8 mouse cellular contexts compared by ENCODE assay signal in the genomic region with DNA sequence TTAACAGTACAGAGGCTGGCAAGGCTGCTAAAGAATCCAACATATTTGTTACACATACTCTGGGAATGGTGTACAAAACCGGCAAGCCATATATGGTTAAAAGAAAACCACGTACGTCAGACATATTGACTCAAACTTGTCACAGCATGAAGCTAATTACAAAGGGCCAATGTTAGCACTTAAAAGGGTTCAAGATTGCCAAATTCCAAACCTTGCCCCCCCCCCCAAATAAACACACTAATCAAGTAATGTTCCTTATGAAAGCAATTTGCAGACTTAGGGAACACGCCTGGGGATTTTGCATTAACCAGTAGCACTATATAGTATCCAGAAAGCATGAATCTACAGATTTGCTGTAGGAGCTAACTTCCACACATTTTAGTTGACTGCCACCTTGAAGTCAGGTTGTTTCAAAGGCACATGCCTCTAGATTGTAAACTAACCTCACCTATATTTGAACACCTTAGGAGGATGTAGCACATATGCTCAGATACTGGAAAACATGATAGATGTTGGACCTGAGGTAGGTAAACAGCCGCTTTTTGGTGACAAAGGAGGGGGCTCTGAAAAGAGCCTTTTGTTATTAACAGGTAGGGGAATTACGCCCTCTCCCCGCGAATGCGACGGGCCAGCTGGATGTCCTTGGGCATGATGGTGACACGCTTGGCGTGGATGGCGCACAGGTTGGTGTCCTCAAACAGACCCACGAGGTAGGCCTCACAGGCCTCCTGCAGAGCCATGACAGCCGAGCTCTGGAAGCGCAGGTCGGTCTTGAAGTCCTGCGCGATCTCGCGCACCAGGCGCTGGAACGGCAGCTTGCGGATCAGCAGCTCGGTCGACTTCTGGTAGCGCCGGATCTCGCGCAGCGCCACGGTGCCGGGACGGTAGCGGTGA. TPM values are rescaled to one million over a fixed set of nuclear protein-coding genes. Genes with fewer than 3 reads are reported as not detected.
A peak's percentile ranks its signal among the peaks of the same experiment; 100 is the strongest.
DNase-seq lines count a peak whose midpoint lies in the region; ATAC-seq and TF ChIP-seq lines count a peak whose summit lies in the region.
"Not testable (repeated sequence)": the region's sequence is repeated elsewhere in the genome, so short reads cannot be mapped to it uniquely, and the experiment has no call there.

No protein-coding gene starts in this region.

- peak overlapping the region; percentile 78 for H3K4me2 ChIP-seq in embryonic facial prominence, embryonic 12.5 days (replicated peaks)
- peak overlapping the region; percentile 89 for H3K4me2 ChIP-seq in heart, embryonic 12.5 days
- H3K4me2 ChIP-seq in liver, embryonic 14.5 days (ENCODE audit: low read depth): peak overlapping the region; percentile 90
- peak overlapping the region; percentile 67 for H3K4me2 ChIP-seq in midbrain, postnatal 0 days (ENCODE audit: low read depth, low read length, poor library complexity, severe bottlenecking)

- not testable (repeated sequence) for ATAC-seq in embryonic facial prominence, embryonic 12.5 days (ENCODE audit: insufficient number of reproducible peaks, insufficient read depth, low FRiP score, low TSS enrichment); heart, embryonic 12.5 days (ENCODE audit: insufficient number of reproducible peaks, low FRiP score); midbrain, postnatal 0 days (ENCODE audit: low FRiP score)
- ATAC-seq in liver, embryonic 14.5 days (ENCODE audit: insufficient read depth): peak; percentile 4

- H3K36me3 ChIP-seq in C2C12 (ENCODE audit: control insufficient read depth, insufficient read depth); embryonic facial prominence, embryonic 12.5 days; heart, embryonic 12.5 days; liver, embryonic 14.5 days (replicated peaks; ENCODE audit: control insufficient read depth, insufficient read depth, low read depth); midbrain, postnatal 0 days (ENCODE audit: insufficient read depth, low read length): not testable (repeated sequence)

- H3K4me3 ChIP-seq in C2C12 (ENCODE audit: insufficient read depth, poor library complexity, severe bottlenecking): peak overlapping the region; percentile 8
- peak overlapping the region; percentile 45 for H3K4me3 ChIP-seq in embryonic facial prominence, embryonic 12.5 days
- H3K4me3 ChIP-seq in heart, embryonic 12.5 days: peak overlapping the region; percentile 53
- peak overlapping the region; percentile 56 to 60 for H3K4me3 ChIP-seq in liver, embryonic 14.5 days (ENCODE audit: insufficient read depth in 1 of 2, low read depth in 2 of 2, low read length in 2 of 2)
- peak overlapping the region; percentile 37 for H3K4me3 ChIP-seq in midbrain, postnatal 0 days (ENCODE audit: low read depth, low read length)

- peak overlapping the region; percentile 95 for H3K27ac ChIP-seq in embryonic facial prominence, embryonic 12.5 days
- H3K27ac ChIP-seq in heart, embryonic 12.5 days (ENCODE audit: poor library complexity, severe bottlenecking): peak overlapping the region; percentile 89
- peak overlapping the region; percentile 97 for H3K27ac ChIP-seq in liver, embryonic 14.5 days
- not testable (repeated sequence) for H3K27ac ChIP-seq in midbrain, postnatal 0 days (ENCODE audit: low read depth, low read length)

- peak overlapping the region; percentile 54; the same call in 1 of the 2 replicates for H3K9ac ChIP-seq in embryonic facial prominence, embryonic 12.5 days
- H3K9ac ChIP-seq in heart, embryonic 12.5 days: peak overlapping the region; percentile 86
- peak overlapping the region; percentile 96 for H3K9ac ChIP-seq in liver, embryonic 14.5 days (replicated peaks)
- peak overlapping the region; percentile 46 for H3K9ac ChIP-seq in midbrain, postnatal 0 days (replicated peaks; ENCODE audit: low read length, poor library complexity, severe bottlenecking)

- peak; percentile 48 for TF ChIP-seq EP300 in liver, embryonic 14.5 days (IDR thresholded peaks at IDR 0.05; ENCODE audit: low read depth)

- H3K79me3 ChIP-seq in C2C12 (ENCODE audit: low read depth): not testable (repeated sequence)

- not testable (repeated sequence) for H3K79me2 ChIP-seq in C2C12 (ENCODE audit: control insufficient read depth, insufficient read depth)

- DNase-seq in brain, embryonic 14.5 days (ENCODE audit: low read depth): peak; percentile 77
- DNase-seq in kidney, adult 18-20 months: peak; percentile 9
- DNase-seq in liver, embryonic 14.5 days (ENCODE audit: low read depth in 3 of 3, low spot score in 3 of 3): peak; percentile 60 to 74 (median 61)
- peak; percentile 26 for DNase-seq in midbrain, postnatal 0 days (ENCODE audit: low spot score)
- DNase-seq in spleen, postnatal 4 days (ENCODE audit: low spot score in 2 of 2): peak; percentile 58 to 78

- H3ac ChIP-seq in C2C12 (ENCODE audit: control insufficient read depth, insufficient read length, low read depth): peak overlapping the region; percentile 2

- H3K4me1 ChIP-seq in embryonic facial prominence, embryonic 12.5 days: peaks cover 16% of the 10 kb centered on the region
- H3K4me1 ChIP-seq in heart, embryonic 12.5 days (replicated peaks): peaks cover 28% of the 10 kb centered on the region
- H3K4me1 ChIP-seq in liver, embryonic 14.5 days (replicated peaks; ENCODE audit: control insufficient read depth in 2 of 2, insufficient read depth in 2 of 2, low read length in 1 of 2): peaks cover 25 to 29% of the 10 kb centered on the region in 2 experiments
- peaks cover 11% of the 10 kb centered on the region for H3K4me1 ChIP-seq in midbrain, postnatal 0 days (ENCODE audit: insufficient read depth, low read length)

- not testable (repeated sequence) for H3K9me3 ChIP-seq in embryonic facial prominence, embryonic 12.5 days; heart, embryonic 12.5 days (replicated peaks); liver, embryonic 14.5 days (ENCODE audit: control insufficient read depth, low read length); midbrain, postnatal 0 days (ENCODE audit: low read length)

- under 1% methylated on average over 17 of the region's 35 CpGs for WGBS in embryonic facial prominence, embryonic 12.5 days
- 1% methylated on average over 22 of the region's 35 CpGs for WGBS in heart, embryonic 12.5 days
- under 1% methylated on average over 11 of the region's 35 CpGs for WGBS in liver, embryonic 14.5 days (ENCODE audit: insufficient replicate concordance)
- 2% methylated on average over 14 of the region's 35 CpGs for WGBS in midbrain, postnatal 0 days

- not testable (repeated sequence) for TF ChIP-seq POLR2A in brain, embryonic 14.5 days (IDR thresholded peaks at IDR 0.05; ENCODE audit: borderline replicate concordance, extremely low read depth, insufficient read depth, insufficient read length, poor library complexity, severe bottlenecking)

- not testable (repeated sequence) for TF ChIP-seq CTCF in C2C12 (IDR thresholded peaks at IDR 0.05; ENCODE audit: control insufficient read depth, insufficient read depth, insufficient read length); brain, embryonic 14.5 days (IDR thresholded peaks at IDR 0.05; ENCODE audit: borderline replicate concordance, extremely low read depth, insufficient read depth, insufficient read length); liver, embryonic 14.5 days (IDR thresholded peaks at IDR 0.05; ENCODE audit: low read depth); midbrain, postnatal 0 days (IDR thresholded peaks at IDR 0.05)

- H3K27me3 ChIP-seq in C2C12 (ENCODE audit: control insufficient read depth, insufficient read depth, insufficient read length); embryonic facial prominence, embryonic 12.5 days; heart, embryonic 12.5 days (replicated peaks); liver, embryonic 14.5 days (ENCODE audit: control insufficient read depth, insufficient read depth, low read length); midbrain, postnatal 0 days (ENCODE audit: insufficient read depth, low read length): not testable (repeated sequence)

RNA-seq across cellular contexts. Expression of gene Hist1h3i, which starts 0.6 kb away (rescaled TPM):
- 9.4 TPM for polyA plus RNA-seq in C2C12 (2012; fragmentation: generic; extraction: Trizol)
- polyA plus RNA-seq in brain, embryonic 14.5 days (2012; rRNA removed): 35.6 and 40.1 TPM in 2 replicates
- polyA plus RNA-seq in embryonic facial prominence, embryonic 12.5 days (2016; fragmentation: Nextera tagmentation; extraction: Ambion mirVana): 144 and 172 TPM in 2 replicates
- polyA plus RNA-seq in heart, embryonic 12.5 days (2016; fragmentation: Nextera tagmentation; extraction: Ambion mirVana): 54.7 and 68.0 TPM in 2 replicates
- polyA plus RNA-seq in liver, embryonic 14.5 days (2012; rRNA removed): 37.6 and 93.8 TPM in 2 replicates
- polyA plus RNA-seq in liver, embryonic 14.5 days (2014; fragmentation: Nextera tagmentation; extraction: Ambion mirVana): 299 and 331 TPM in 2 replicates
- 282 and 525 TPM in 2 replicates for total RNA-seq in midbrain, postnatal 0 days (2014; rRNA removed)
- polyA plus RNA-seq in midbrain, postnatal 0 days (2015; fragmentation: Nextera tagmentation; extraction: Ambion mirVana): 8.2 and 10.0 TPM in 2 replicates

RNA-seq across cellular contexts. Expression of gene Hist1h1b, which starts 2.2 kb away (rescaled TPM):
- 1.6 TPM for polyA plus RNA-seq in C2C12 (2012; fragmentation: generic; extraction: Trizol)
- 4.3 and 4.5 TPM in 2 replicates for polyA plus RNA-seq in brain, embryonic 14.5 days (2012; rRNA removed)
- 35.1 and 35.4 TPM in 2 replicates for polyA plus RNA-seq in embryonic facial prominence, embryonic 12.5 days (2016; fragmentation: Nextera tagmentation; extraction: Ambion mirVana)
- polyA plus RNA-seq in heart, embryonic 12.5 days (2016; fragmentation: Nextera tagmentation; extraction: Ambion mirVana): 12.4 and 12.5 TPM in 2 replicates
- 8.2 and 9.4 TPM in 2 replicates for polyA plus RNA-seq in liver, embryonic 14.5 days (2012; rRNA removed)
- polyA plus RNA-seq in liver, embryonic 14.5 days (2014; fragmentation: Nextera tagmentation; extraction: Ambion mirVana): 19.7 and 20.6 TPM in 2 replicates
- total RNA-seq in midbrain, postnatal 0 days (2014; rRNA removed): 54.7 and 116 TPM in 2 replicates
- 2.0 TPM in 2 replicates for polyA plus RNA-seq in midbrain, postnatal 0 days (2015; fragmentation: Nextera tagmentation; extraction: Ambion mirVana)

RNA-seq across cellular contexts. Expression of gene Hist1h2an, which starts 4.4 kb away (rescaled TPM):
- 18.1 TPM for polyA plus RNA-seq in C2C12 (2012; fragmentation: generic; extraction: Trizol)
- 8.8 and 12.7 TPM in 2 replicates for polyA plus RNA-seq in brain, embryonic 14.5 days (2012; rRNA removed)
- 13.0 and 18.3 TPM in 2 replicates for polyA plus RNA-seq in embryonic facial prominence, embryonic 12.5 days (2016; fragmentation: Nextera tagmentation; extraction: Ambion mirVana)
- 1.3 and 6.2 TPM in 2 replicates for polyA plus RNA-seq in heart, embryonic 12.5 days (2016; fragmentation: Nextera tagmentation; extraction: Ambion mirVana)
- polyA plus RNA-seq in liver, embryonic 14.5 days (2012; rRNA removed): 10.9 and 22.9 TPM in 2 replicates
- polyA plus RNA-seq in liver, embryonic 14.5 days (2014; fragmentation: Nextera tagmentation; extraction: Ambion mirVana): 12.7 and 14.7 TPM in 2 replicates
- 145 and 318 TPM in 2 replicates for total RNA-seq in midbrain, postnatal 0 days (2014; rRNA removed)
- polyA plus RNA-seq in midbrain, postnatal 0 days (2015; fragmentation: Nextera tagmentation; extraction: Ambion mirVana): not detected in 2 replicates

RNA-seq across cellular contexts. Expression of gene Hist1h2bp, which starts 4.7 kb away (rescaled TPM):
- polyA plus RNA-seq in C2C12 (2012; fragmentation: generic; extraction: Trizol): 2.6 TPM
- 2.5 TPM in 2 replicates for polyA plus RNA-seq in brain, embryonic 14.5 days (2012; rRNA removed)
- 1.5 and 1.8 TPM in 2 replicates for polyA plus RNA-seq in embryonic facial prominence, embryonic 12.5 days (2016; fragmentation: Nextera tagmentation; extraction: Ambion mirVana)
- polyA plus RNA-seq in heart, embryonic 12.5 days (2016; fragmentation: Nextera tagmentation; extraction: Ambion mirVana): 1.3 and 1.4 TPM in 2 replicates
- polyA plus RNA-seq in liver, embryonic 14.5 days (2012; rRNA removed): 2.6 and 4.2 TPM in 2 replicates
- 3.0 and 4.1 TPM in 2 replicates for polyA plus RNA-seq in liver, embryonic 14.5 days (2014; fragmentation: Nextera tagmentation; extraction: Ambion mirVana)
- 41.9 and 77.2 TPM in 2 replicates for total RNA-seq in midbrain, postnatal 0 days (2014; rRNA removed)
- polyA plus RNA-seq in midbrain, postnatal 0 days (2015; fragmentation: Nextera tagmentation; extraction: Ambion mirVana): 0.48 and 0.76 TPM in 2 replicates

RNA-seq across cellular contexts. Expression of gene Hist1h2bq, which starts 27.4 kb away (rescaled TPM):
- polyA plus RNA-seq in C2C12 (2012; fragmentation: generic; extraction: Trizol): 20.3 TPM
- polyA plus RNA-seq in brain, embryonic 14.5 days (2012; rRNA removed): 12.6 and 16.3 TPM in 2 replicates
- 35.6 and 40.3 TPM in 2 replicates for polyA plus RNA-seq in embryonic facial prominence, embryonic 12.5 days (2016; fragmentation: Nextera tagmentation; extraction: Ambion mirVana)
- 8.4 and 12.7 TPM in 2 replicates for polyA plus RNA-seq in heart, embryonic 12.5 days (2016; fragmentation: Nextera tagmentation; extraction: Ambion mirVana)
- polyA plus RNA-seq in liver, embryonic 14.5 days (2012; rRNA removed): 13.1 and 13.4 TPM in 2 replicates
- polyA plus RNA-seq in liver, embryonic 14.5 days (2014; fragmentation: Nextera tagmentation; extraction: Ambion mirVana): 16.9 and 21.6 TPM in 2 replicates
- 213 and 311 TPM in 2 replicates for total RNA-seq in midbrain, postnatal 0 days (2014; rRNA removed)
- polyA plus RNA-seq in midbrain, postnatal 0 days (2015; fragmentation: Nextera tagmentation; extraction: Ambion mirVana): 2.7 and 3.8 TPM in 2 replicates

Comparison
In these comparisons a context has a peak if more than half of its experiments do, and no peak if none do; other contexts are left out.
1. H3K4me3 ChIP-seq: peak in every context shown above with its lines; median percentile 58 in liver, embryonic 14.5 days; 53 in heart, embryonic 12.5 days; 45 in embryonic facial prominence, embryonic 12.5 days; 37 in midbrain, postnatal 0 days; 8 in C2C12.
2. DNase-seq: peak in every context shown above with its lines; median percentile 77 in brain, embryonic 14.5 days; 68 in spleen, postnatal 4 days; 61 in liver, embryonic 14.5 days; 26 in midbrain, postnatal 0 days; 9 in kidney, adult 18-20 months.
3. H3K9ac ChIP-seq: peak in every context shown above with its lines; median percentile 96 in liver, embryonic 14.5 days; 86 in heart, embryonic 12.5 days; 54 in embryonic facial prominence, embryonic 12.5 days; 46 in midbrain, postnatal 0 days.